Mouse (Mus musculus): ENCODE data around the gene S100a13.

The S100a13 gene

DNA sequence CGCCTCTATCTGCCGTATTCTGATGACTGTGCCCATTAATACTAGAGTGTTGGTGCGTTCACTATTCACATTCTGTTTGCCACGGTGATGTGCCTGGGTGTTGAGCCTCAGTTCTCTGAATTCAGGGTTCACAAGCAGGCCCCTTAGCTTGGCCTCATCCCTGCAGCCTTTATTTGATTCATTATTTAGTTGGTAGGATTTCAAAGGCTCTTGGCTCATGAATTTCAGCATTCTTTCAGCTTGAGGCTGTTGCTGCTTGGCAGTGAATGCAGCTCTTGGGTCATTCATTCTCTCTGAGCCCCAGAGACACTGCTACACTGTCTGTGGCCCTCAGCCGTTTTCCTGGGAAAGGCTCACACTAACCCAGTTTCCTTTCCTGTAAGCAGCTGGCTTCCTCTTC lies 41.7 kb downstream of the S100a13 start:
- no peak for DNase-seq (ENCODE audit: low spot score)

DNA sequence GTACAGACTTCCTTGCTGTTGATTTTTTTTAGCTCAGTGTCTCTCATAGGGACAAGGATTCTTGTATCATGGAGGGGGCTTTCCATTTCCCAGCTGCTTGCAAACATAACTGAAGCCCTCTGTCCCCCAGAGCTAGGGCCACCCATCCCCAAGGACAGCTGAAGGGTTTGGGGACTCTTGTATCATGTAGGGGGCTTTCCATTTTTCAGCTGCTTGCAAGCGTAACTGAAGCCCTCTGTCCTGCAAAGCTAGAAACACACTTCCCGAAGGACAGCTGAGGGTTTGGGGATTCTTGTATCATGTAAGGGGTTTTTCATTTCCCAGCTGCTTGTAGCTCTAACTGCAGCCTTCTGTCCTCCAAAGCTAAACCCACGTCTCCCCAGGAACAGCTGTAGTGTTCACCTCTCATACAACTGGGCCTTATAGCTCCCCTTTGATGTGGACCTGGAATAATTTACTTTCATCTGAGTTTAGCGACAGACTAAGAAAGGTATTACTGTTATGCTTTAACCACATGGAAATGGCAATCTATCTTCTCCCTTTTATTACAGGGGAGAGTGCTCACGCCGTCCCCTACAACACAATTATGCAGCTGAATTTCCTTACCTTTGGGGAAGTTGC lies 45.9 kb downstream of the S100a13 start, which contains the start of gene S100a3:
Gene S100a3 (plus strand): TSS at position 571 of the 621 bp plus-strand sequence.
- DNase-seq (ENCODE audit: low spot score): no peak
